Mouse (Mus musculus) neural tube, embryonic 15.5 days (tissue): ENCODE measurements around the gene Fzd2. TPM values are rescaled to one million over a fixed set of nuclear protein-coding genes. Genes with fewer than 3 reads are reported as not detected.

Source experiments
- ATAC-seq: fragments of 200-750 bp; cut with Nextera tagmentation; 2 replicates; pipeline ENCODE4 v1.8.0; 2017; ENCODE audit warnings: mild to moderate bottlenecking, moderate TSS enrichment, moderate library complexity; ENCODE audit not compliant: low FRiP score
- H3K27ac ChIP-seq: fragments of 300-500 bp; sonication (generic); replicated peaks from 2 replicates; pipeline ENCODE4 v1.5.1; 2015; ENCODE audit warnings: mild to moderate bottlenecking, inconsistent platforms
- H3K27me3 ChIP-seq: fragments of 300-500 bp; sonication (generic); replicated peaks from 2 replicates; pipeline ENCODE4 v1.6.1; 2015; ENCODE audit warnings: inconsistent platforms
- H3K36me3 ChIP-seq: fragments of 300-500 bp; sonication (generic); 2 replicates; pipeline ENCODE4 v1.6.1; 2015; ENCODE audit warnings: inconsistent platforms
- H3K4me1 ChIP-seq: fragments of 300-500 bp; sonication (generic); 2 replicates; pipeline ENCODE4 v1.6.1; 2015; ENCODE audit warnings: inconsistent platforms
- H3K4me2 ChIP-seq: fragments of 300-500 bp; sonication (generic); 2 replicates; pipeline ENCODE4 v1.6.1; 2015; ENCODE audit warnings: inconsistent platforms, mild to moderate bottlenecking, moderate library complexity
- H3K4me3 ChIP-seq: fragments of 300-500 bp; sonication (generic); replicated peaks from 2 replicates; pipeline ENCODE4 v1.5.1; 2015; ENCODE audit warnings: mild to moderate bottlenecking, inconsistent platforms
- H3K9ac ChIP-seq: fragments of 300-500 bp; sonication (generic); replicated peaks from 2 replicates; pipeline ENCODE4 v1.6.1; 2015; ENCODE audit warnings: mild to moderate bottlenecking, inconsistent platforms
- H3K9me3 ChIP-seq: fragments of 300-500 bp; sonication (generic); replicated peaks from 2 replicates; pipeline ENCODE4 v1.6.1; 2016; ENCODE audit warnings: inconsistent platforms
- WGBS: fragments of 180-500 bp; shearing (Covaris S2); methylation state at CpG from one replicate; pipeline ENCODE4 v1.1.7; 2015; ENCODE audit warnings: mixed read lengths; 5-methylcytosine and 5-hydroxymethylcytosine counted together
- polyA plus RNA-seq: library from polyadenylated mRNA; unstranded; fragments of >200 nt; fragmentation: Nextera tagmentation; extraction: Ambion mirVana; gene quantifications from 2 replicates; pipeline ENCODE4 v1.2.1, GENCODE M21; 2015

The Fzd2 gene
- polyA plus RNA-seq, 1 experiment from 2014 or later: 8.0 TPM

- no peaks in the 10 kb centered on the region for H3K36me3 ChIP-seq
- no peak overlapping the region for H3K27ac ChIP-seq
- no peak for ATAC-seq
- no peaks in the 10 kb centered on the region for H3K9me3 ChIP-seq
- H3K27me3 ChIP-seq: no peaks in the 10 kb centered on the region
- 86% methylated on average over 9 of the region's 9 CpGs for WGBS
- no peak overlapping the region for H3K4me3 ChIP-seq
- H3K4me1 ChIP-seq: peaks cover 25% of the 10 kb centered on the region
- no peak overlapping the region for H3K9ac ChIP-seq
- no peak overlapping the region for H3K4me2 ChIP-seq
Observed at GRCm38 (mm10) chr11:102627171-102627931, 23.2 kb downstream of the Fzd2 start.

- H3K4me1 ChIP-seq: peaks cover 30% of the 10 kb centered on the region
- no peak overlapping the region for H3K4me3 ChIP-seq
- no peak overlapping the region for H3K27ac ChIP-seq
- no peak for ATAC-seq
- H3K4me2 ChIP-seq: no peak overlapping the region
- no peak overlapping the region for H3K9ac ChIP-seq
- no peaks in the 10 kb centered on the region for H3K27me3 ChIP-seq
- 55% methylated on average over 9 of the region's 9 CpGs for WGBS
- H3K36me3 ChIP-seq: no peaks in the 10 kb centered on the region
- no peaks in the 10 kb centered on the region for H3K9me3 ChIP-seq
Observed at GRCm38 (mm10) chr11:102628529-102628928, 24.3 kb downstream of the Fzd2 start.

- Histone ChIP-seq H3K4me3 (no peak overlapping the region), H3K4me2 (no peak overlapping the region), H3K27ac (no peak overlapping the region), H3K9me3 (no peaks in the 10 kb centered on the region), H3K36me3 (no peaks in the 10 kb centered on the region), H3K4me1 (peaks cover 21% of the 10 kb centered on the region), H3K9ac (no peak overlapping the region), H3K27me3 (no peaks in the 10 kb centered on the region)
- ATAC-seq: no peak
- WGBS: 77% methylated on average over 8 of the region's 8 CpGs
Observed at GRCm38 (mm10) chr11:102629375-102629774, 25.2 kb downstream of the Fzd2 start.

DNA sequence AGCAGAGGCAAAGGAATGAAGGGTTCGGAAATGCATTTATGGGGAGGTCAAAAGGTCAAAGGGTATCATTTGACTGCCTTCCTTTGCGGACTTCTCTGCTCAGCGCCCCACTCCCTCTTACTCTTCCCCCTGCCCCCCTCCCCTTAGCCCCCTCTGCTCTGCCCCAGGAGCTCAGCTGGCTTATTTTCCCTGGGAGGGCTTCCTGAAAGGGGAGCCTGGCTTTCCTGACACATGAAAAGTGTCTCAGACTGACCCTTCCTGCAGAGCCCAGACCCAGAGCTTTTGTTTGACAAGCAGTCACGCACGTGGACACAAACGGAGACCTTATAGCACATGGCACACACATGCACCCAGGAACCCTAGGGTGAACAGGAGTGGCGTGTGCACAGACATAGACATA, 26.5 kb downstream of the Fzd2 start:
- Histone ChIP-seq H3K9ac (no peak overlapping the region), H3K4me3 (no peak overlapping the region), H3K4me1 (peaks cover 15% of the 10 kb centered on the region), H3K27ac (no peak overlapping the region), H3K27me3 (no peaks in the 10 kb centered on the region), H3K36me3 (no peaks in the 10 kb centered on the region), H3K9me3 (no peaks in the 10 kb centered on the region), H3K4me2 (no peak overlapping the region)
- no peak for ATAC-seq
- WGBS: 15% methylated on average over 6 of the region's 7 CpGs

DNA sequence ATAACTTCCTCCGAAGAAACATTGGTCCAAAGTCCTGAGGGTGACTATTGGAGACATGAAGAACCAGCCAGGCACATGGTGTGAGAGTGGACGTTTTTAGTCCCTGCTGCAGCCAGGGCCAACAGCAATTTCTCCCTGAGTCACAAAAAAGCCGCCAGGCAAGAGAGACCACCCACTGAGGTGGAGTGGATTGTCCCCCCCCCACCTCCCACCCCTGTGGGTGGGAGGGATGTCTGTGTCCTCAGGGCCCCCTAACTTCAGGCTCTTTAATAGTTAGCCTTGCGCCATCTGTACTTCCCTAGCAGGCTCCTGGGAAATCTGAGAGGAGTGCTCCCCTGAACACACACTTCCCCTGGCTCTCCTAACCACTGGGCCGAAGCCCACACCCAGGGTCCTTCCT, 27.0 kb downstream of the Fzd2 start:
- ATAC-seq: no peak
- no peaks in the 10 kb centered on the region for H3K27me3 ChIP-seq
- 26% methylated on average over 5 of the region's 5 CpGs for WGBS
- H3K27ac ChIP-seq: no peak overlapping the region
- H3K4me1 ChIP-seq: peaks cover 15% of the 10 kb centered on the region
- H3K4me2 ChIP-seq: no peak overlapping the region
- H3K9me3 ChIP-seq: no peaks in the 10 kb centered on the region
- no peak overlapping the region for H3K9ac ChIP-seq
- no peak overlapping the region for H3K4me3 ChIP-seq
- H3K36me3 ChIP-seq: no peaks in the 10 kb centered on the region

- Histone ChIP-seq H3K4me2 (peak overlapping the region; percentile 44), H3K9me3 (no peaks in the 10 kb centered on the region), H3K36me3 (no peaks in the 10 kb centered on the region), H3K4me1 (peaks cover 18% of the 10 kb centered on the region), H3K4me3 (no peak overlapping the region), H3K27me3 (no peaks in the 10 kb centered on the region), H3K9ac (no peak overlapping the region), H3K27ac (no peak overlapping the region)
- 20% methylated on average over 11 of the region's 13 CpGs for WGBS
- ATAC-seq: no peak
Observed at GRCm38 (mm10) chr11:102632725-102633124, 28.5 kb downstream of the Fzd2 start.

- Histone ChIP-seq H3K9me3 (no peaks in the 10 kb centered on the region), H3K27me3 (no peaks in the 10 kb centered on the region), H3K36me3 (no peaks in the 10 kb centered on the region), H3K27ac (no peak overlapping the region), H3K4me2 (peak overlapping the region; percentile 44), H3K9ac (no peak overlapping the region), H3K4me3 (0 out of 2 replicates have a peak overlapping the region, but pooled peaks have one; percentile 8), H3K4me1 (peaks cover 20% of the 10 kb centered on the region)
- 40% methylated on average over 9 of the region's 9 CpGs for WGBS
- ATAC-seq: no peak
Observed at GRCm38 (mm10) chr11:102633379-102633778, 29.2 kb downstream of the Fzd2 start.

DNA sequence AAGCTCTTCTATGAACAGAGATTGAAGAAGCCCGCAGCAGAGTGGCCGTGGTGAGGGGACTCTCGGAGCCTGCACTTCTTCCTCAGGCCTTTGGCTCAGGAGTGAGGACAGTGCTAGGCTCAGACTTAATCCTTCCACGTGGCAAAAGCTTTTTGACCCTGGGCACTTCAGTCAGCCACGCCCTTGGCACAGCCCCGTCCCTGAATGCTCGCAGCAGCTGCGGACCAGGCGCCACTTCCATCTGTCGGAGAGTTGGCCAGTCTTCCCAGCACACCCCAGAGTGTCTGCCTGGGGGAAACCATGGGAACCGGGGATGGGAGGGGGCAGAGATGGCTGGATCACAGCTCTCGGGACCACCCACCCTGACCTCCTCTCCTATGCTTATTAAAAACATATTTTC, 32.7 kb downstream of the Fzd2 start:
- Histone ChIP-seq H3K4me3 (no peak overlapping the region), H3K27ac (no peak overlapping the region), H3K4me1 (peaks cover 16% of the 10 kb centered on the region; the same call in 1 of the 2 replicates), H3K9me3 (no peaks in the 10 kb centered on the region), H3K9ac (no peak overlapping the region), H3K27me3 (no peaks in the 10 kb centered on the region), H3K36me3 (no peaks in the 10 kb centered on the region), H3K4me2 (no peak overlapping the region)
- WGBS: 47% methylated on average over 12 of the region's 12 CpGs
- no peak for ATAC-seq

GRCm38 (mm10) chr11:102643891-102644382, 39.7 kb downstream of the Fzd2 start:
- Histone ChIP-seq H3K4me3 (no peak overlapping the region), H3K9me3 (no peaks in the 10 kb centered on the region), H3K27ac (no peak overlapping the region), H3K4me2 (no peak overlapping the region), H3K4me1 (0 out of 2 replicates have a peak, but pooled peaks cover under 1% of the 10 kb centered on the region), H3K36me3 (no peaks in the 10 kb centered on the region), H3K27me3 (no peaks in the 10 kb centered on the region), H3K9ac (no peak overlapping the region)
- WGBS: 73% methylated on average over 10 of the region's 10 CpGs
- ATAC-seq: no peak

GRCm38 (mm10) chr11:102646226-102646625, 42.0 kb downstream of the Fzd2 start:
- WGBS: 88% methylated on average over 13 of the region's 13 CpGs
- no peak for ATAC-seq
- H3K27ac ChIP-seq: no peak overlapping the region
- H3K9me3 ChIP-seq: no peaks in the 10 kb centered on the region
- no peaks in the 10 kb centered on the region for H3K36me3 ChIP-seq
- H3K27me3 ChIP-seq: no peaks in the 10 kb centered on the region
- H3K4me3 ChIP-seq: no peak overlapping the region
- no peaks in the 10 kb centered on the region for H3K4me1 ChIP-seq
- no peak overlapping the region for H3K9ac ChIP-seq
- H3K4me2 ChIP-seq: no peak overlapping the region

GRCm38 (mm10) chr11:102647885-102648284, 43.7 kb downstream of the Fzd2 start:
- Histone ChIP-seq H3K27me3 (no peaks in the 10 kb centered on the region), H3K27ac (no peak overlapping the region), H3K4me2 (no peak overlapping the region), H3K9ac (no peak overlapping the region), H3K36me3 (no peaks in the 10 kb centered on the region), H3K4me1 (no peaks in the 10 kb centered on the region), H3K4me3 (no peak overlapping the region), H3K9me3 (no peaks in the 10 kb centered on the region)
- WGBS: 77% methylated on average over 12 of the region's 12 CpGs
- ATAC-seq: no peak

DNA sequence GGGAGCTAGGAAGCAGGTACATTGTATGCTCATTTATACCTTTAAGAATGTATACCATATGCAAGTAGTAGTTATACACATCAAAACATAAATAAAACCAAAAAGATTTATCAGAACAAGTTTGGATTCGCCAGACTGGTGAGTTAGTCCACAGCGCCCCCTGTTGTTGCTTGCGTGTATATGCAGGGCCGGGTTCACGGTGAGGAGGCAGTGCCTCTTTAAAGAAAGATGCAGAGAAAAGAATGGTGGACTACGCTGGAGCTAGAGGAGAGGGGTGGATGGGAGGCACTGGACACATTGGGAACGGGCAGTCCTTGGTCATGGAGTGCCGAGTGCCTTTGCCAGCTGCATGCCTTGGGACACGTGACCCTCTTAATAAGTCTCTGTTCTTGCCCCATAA, 47.2 kb downstream of the Fzd2 start:
- Histone ChIP-seq H3K4me1 (no peaks in the 10 kb centered on the region), H3K9me3 (no peaks in the 10 kb centered on the region), H3K27ac (no peak overlapping the region), H3K4me3 (no peak overlapping the region), H3K4me2 (no peak overlapping the region), H3K9ac (no peak overlapping the region), H3K36me3 (no peaks in the 10 kb centered on the region), H3K27me3 (no peaks in the 10 kb centered on the region)
- WGBS: 5% methylated on average over 9 of the region's 9 CpGs
- ATAC-seq: no peak
